Mouse (Mus musculus): ENCODE results near the gene 4930512M02Rik.

Gene 4930512M02Rik

DNA sequence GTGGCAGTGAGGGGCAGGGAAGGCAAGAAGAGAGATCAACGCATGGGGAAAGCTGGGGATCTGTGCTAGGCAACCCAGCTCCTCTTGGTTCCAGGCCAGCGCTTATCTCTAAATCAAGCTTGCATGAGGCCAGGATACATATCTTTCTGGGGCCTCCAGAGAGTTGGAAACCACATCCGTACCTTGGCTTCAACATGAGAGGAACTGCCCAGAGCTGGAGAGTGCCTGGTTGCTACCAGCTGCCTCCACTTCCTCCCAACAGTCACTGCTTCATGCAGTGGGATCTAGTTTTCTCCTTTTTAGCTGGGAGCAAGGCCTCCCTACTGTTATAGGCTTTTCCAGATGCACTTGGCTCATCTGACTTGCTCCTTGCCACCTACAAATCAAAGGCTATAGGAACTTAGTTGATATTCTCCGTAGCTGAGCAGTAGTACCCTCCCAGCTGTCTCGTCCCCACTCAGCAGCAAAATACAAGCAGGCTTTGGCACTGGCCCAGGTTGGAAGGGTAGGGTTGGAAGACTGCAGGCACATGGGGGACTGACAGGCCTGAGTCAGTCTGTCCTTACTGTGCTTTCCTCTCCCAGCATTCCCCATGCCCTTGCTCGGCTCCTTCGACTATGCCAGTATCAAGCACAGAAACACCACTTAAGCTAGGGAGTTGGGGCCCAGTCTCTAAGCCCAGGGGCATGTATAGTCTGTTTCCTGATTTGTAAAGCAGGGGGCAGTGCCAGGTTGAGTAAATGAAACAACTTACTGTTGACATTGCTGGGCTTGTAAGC, 63.2 kb downstream of the 4930512M02Rik start:
- peak; percentile 34 to 38 for DNase-seq

- DNase-seq = no peak
Measured at GRCm38 (mm10) chr11:11561118-11561517, 66.5 kb downstream of the 4930512M02Rik start.

- DNase-seq = no peak
Measured at GRCm38 (mm10) chr11:11559099-11559686, 68.4 kb downstream of the 4930512M02Rik start.

GRCm38 (mm10) chr11:11558662-11559061, 69.0 kb downstream of the 4930512M02Rik start:
- DNase-seq = no peak

GRCm38 (mm10) chr11:11557173-11557967, 70.3 kb downstream of the 4930512M02Rik start:
- peak; percentile 35 to 71 for DNase-seq

- DNase-seq = no peak
Measured at GRCm38 (mm10) chr11:11556186-11556585, 71.4 kb downstream of the 4930512M02Rik start.

DNA sequence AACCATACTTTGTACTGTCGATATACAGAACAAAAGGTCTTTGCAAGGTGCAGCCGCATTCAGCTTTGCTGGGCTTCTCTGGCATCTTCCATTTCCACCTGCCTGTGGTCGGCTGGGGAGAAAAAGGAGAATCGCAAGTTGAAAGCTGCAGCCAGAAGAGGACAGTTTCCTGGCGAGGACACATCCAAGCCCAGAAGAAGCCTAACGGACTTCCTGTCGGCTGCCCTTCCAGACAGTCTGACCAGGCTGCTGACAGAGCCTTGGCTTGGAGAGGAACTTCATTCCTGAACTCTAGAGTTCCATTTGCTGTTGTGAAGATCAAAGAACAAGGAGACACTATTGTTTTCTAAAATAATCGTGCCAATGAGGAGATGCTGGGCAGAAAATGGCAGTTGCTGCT, 72.1 kb downstream of the 4930512M02Rik start:
- DNase-seq = no peak

DNA sequence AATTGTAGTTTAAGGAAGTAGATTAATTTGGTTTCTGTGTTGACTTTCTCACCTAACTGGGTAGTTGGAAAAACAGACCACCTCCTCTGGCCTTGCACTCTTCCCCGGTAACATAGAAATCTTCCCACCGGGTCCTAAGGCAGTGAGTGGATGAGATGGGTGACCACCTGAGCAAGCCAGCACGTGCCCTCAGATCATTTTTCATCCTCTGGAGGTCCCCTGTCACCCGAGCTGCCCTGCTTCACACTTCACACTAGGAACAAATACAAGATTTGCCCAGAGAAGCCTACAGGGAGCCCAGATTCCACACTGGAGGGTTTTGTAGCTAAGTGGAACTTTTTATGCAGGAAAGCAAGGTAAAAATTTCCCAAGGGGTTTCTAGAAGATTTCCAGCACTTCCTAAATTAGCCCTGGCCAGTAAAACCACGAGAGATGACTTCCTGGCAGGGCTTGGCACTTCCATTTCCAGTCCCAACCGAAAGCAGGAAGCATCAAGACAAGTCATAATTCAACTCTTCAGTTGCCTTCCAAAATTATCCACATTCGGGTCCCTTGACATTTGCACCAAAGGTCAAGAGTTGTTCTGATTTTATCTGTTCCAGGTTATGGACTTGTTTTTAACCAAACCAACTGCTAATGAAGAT, 79.9 kb downstream of the 4930512M02Rik start:
- no peak for DNase-seq

DNA sequence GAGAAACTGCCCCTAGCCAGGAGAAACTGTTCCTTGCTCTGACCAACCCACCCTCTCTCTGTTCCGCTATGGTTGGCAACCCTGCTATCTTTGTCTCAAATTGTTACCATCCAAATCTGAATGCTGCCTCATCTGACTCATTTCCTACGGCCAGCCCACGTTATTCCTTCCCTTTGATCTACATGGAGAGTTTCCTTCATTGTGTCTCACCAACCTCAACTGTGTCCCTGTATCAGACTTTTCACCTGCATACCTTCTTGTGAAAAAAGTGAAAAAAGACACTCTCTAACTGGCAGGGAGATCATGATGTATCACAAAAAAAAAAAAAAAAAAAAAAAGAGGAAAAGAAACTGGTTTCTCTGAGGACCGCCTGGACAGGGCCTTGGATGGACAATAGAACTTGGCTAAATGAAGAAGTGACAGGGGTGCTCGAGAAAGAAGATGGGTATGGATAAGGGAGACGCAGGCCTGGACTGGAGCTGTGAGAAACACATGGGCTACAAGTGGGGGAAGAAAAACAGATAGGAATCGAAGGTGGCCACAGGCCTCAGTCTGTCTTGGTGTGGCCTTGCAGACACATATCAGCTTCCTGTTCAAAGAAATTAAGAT, 80.6 kb downstream of the 4930512M02Rik start:
- DNase-seq = no peak

DNA sequence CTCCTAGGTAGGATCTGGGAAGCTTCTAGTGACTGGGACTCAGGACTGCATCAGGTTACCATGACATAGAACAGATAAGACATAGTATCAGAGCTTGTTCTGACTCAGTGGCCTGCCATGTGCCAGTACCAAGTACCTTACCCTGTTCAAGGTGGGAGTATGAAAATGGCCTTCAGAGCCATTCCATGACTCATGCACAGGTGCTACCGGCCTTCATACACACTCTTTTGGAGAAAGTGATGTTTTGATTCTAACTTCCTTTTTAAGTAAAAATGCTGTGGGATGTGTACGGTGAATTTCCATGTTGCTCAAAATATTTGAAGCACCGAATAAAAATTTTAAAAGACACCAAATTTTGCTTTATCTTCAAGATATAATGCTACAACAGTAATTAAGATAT, 81.7 kb downstream of the 4930512M02Rik start:
- DNase-seq = no peak
